Comparison of ENCODE assay signal across 18 mouse cellular contexts in genomic region chr14:105606551-105606950, GRCm38 (mm10).
A peak's percentile ranks its signal among the peaks of the same experiment; 100 is the strongest.
DNase-seq lines count a peak whose midpoint lies in the region; ATAC-seq and TF ChIP-seq lines count a peak whose summit lies in the region.
"Had no signal": no experiment of that assay in that cellular context is flagged by ENCODE, and none has a peak within 500 bp of the region (broad histone marks: within the 10 kb centered on the region; RNA-seq: fewer than 3 reads in every experiment).

No protein-coding gene starts in this region.

- TF ChIP-seq CTCF in left cerebral cortex, adult 2 months (IDR thresholded peaks at IDR 0.05), result no peak

- no peak for DNase-seq in frontal cortex, postnatal 36 days (ENCODE audit: low spot score in 2 of 2)
- DNase-seq in left cerebral cortex, adult 2 months (ENCODE audit: extremely low spot score in 1 of 2, low spot score in 2 of 2), result no peak
- no peak for DNase-seq in left cerebral cortex, adult 8-10 months (ENCODE audit: low spot score in 2 of 2)
- peak; percentile 35 to 59 for DNase-seq in right cerebral cortex, postnatal 10 days (ENCODE audit: low spot score in 2 of 2)
- DNase-seq in right cerebral cortex, postnatal 25 days, result no peak
- peak; percentile 44 for DNase-seq in brain, adult 2 months (ENCODE audit: low read depth, low spot score)
- DNase-seq: adrenal gland, postnatal 10 days; adrenal gland, postnatal 14 days; adrenal gland, postnatal 25 days; B cell, adult 2 months; cerebellum, adult 11 months; cerebellum, adult 11-12 months; cerebellum, adult 18-20 months had no signal

- intact Hi-C loops in left cerebral cortex, adult 2 months (cut with DNase I), result no loop called here

- H3K4me3 ChIP-seq in left cerebral cortex, adult 2 months, result no peak overlapping the region

- H3K27ac ChIP-seq in left cerebral cortex, adult 2 months, result 0 out of 2 replicates have a peak overlapping the region, but pooled peaks have one; percentile 32

- peak; percentile 75 for ATAC-seq in frontal cortex, adult (ENCODE audit: low TSS enrichment)
- ATAC-seq in megakaryocyte progenitor cell, adult 5-6 weeks (replicated peaks; ENCODE audit: poor library complexity), result no peak
- ATAC-seq: activated CD4-positive, CD25-positive, alpha-beta regulatory T cell, adult 4 months; CD4-positive, CD25-positive, alpha-beta regulatory T cell, adult 4 months; Patski had no signal

Comparison
In these comparisons a context has a peak if more than half of its experiments do, and no peak if none do; other contexts are left out.
1. DNase-seq: peak in right cerebral cortex, postnatal 10 days (2 of 2) and brain, adult 2 months (single experiment); none in frontal cortex, postnatal 36 days (0 of 2), left cerebral cortex, adult 2 months (0 of 2), left cerebral cortex, adult 8-10 months (0 of 2) and right cerebral cortex, postnatal 25 days (single experiment).